Mouse (Mus musculus) ovary, adult 18-20 months (tissue): ENCODE results near the gene Kif3c.

Source experiments
- DNase-seq: peaks from one replicate; pipeline ENCODE4 v3.0.0; 2022; ENCODE audit warnings: low spot score, mixed read lengths

Gene Kif3c

GRCm38 (mm10) chr12:3425375-3426341, 60.7 kb downstream of the Kif3c start:
- no peak for DNase-seq

GRCm38 (mm10) chr12:3426530-3427034, 61.6 kb downstream of the Kif3c start, which contains the start of gene Asxl2:
TSS of gene Asxl2 (plus strand) at chr12:3426857.
- DNase-seq: peak; percentile 99

GRCm38 (mm10) chr12:3427067-3427889, 62.3 kb downstream of the Kif3c start:
- peak; percentile 50 for DNase-seq

- DNase-seq: no peak
Observed at GRCm38 (mm10) chr12:3427891-3428775, 63.2 kb downstream of the Kif3c start.

- no peak for DNase-seq
Observed at GRCm38 (mm10) chr12:3429681-3430442, 64.9 kb downstream of the Kif3c start.

- no peak for DNase-seq
Observed at GRCm38 (mm10) chr12:3430443-3430753, 65.5 kb downstream of the Kif3c start.

GRCm38 (mm10) chr12:3430985-3431384, 66.1 kb downstream of the Kif3c start:
- DNase-seq: no peak

GRCm38 (mm10) chr12:3433736-3434135, 68.8 kb downstream of the Kif3c start:
- no peak for DNase-seq

- DNase-seq: no peak
Observed at GRCm38 (mm10) chr12:3436446-3436845, 71.5 kb downstream of the Kif3c start.

- no peak for DNase-seq
Observed at GRCm38 (mm10) chr12:3437815-3438214, 72.9 kb downstream of the Kif3c start.

- no peak for DNase-seq
Observed at GRCm38 (mm10) chr12:3440916-3441315, 76.0 kb downstream of the Kif3c start.

- DNase-seq: no peak
Observed at GRCm38 (mm10) chr12:3441361-3441760, 76.4 kb downstream of the Kif3c start.

GRCm38 (mm10) chr12:3453554-3453953, 88.6 kb downstream of the Kif3c start:
- DNase-seq: no peak
